Mouse (Mus musculus) R1 (cell line): ENCODE data around the gene Cd4.

ENCODE experiments used
- DNase-seq: peaks from one replicate; pipeline ENCODE4 v3.0.0-alpha.2; 2018; ENCODE audit warnings: low read depth, low spot score

The Cd4 gene

DNA sequence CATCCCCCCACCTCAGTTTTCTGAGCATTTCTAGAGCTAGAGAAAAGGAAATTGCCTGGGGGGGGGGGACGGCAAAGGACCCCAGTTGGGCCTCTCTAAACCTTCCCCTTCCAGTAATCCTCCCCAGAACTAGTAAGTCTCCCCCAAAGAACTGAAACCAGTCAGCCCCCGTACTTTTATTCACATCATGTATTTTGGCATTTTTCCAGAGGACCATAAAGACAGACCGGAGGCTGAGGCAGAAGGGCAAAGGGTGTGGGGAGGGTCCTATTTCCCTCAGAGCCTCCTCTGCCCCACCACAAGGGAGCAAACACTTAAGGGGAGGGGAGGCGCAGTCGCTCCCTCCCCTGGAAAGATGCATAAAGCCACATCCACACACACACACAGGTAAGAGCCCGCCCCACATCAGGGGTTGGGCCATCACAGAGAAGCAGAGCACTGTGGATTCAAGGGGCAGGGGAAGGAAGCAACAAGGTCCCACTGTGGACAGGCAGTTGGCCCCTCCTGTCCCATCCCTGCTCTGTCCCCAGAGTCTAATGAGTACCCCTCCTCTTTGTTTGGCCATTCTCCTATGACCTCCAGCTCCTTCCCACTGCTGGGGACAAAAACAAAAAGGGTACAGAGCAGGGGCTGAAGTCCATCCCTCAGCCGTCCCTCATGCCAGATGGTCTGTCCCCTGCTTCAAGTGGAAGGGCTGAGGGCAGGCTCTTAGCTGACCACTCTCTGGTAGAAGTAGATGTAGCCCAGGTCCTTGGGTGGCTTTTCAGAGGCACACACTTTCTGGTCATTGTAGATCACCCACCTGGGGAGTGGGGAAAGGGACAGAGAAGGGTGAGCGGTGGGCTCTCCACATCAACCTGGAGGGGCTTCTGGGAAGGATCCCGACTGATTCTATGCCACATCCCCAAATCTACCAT lies 72.9 kb downstream of the Cd4 start:
- DNase-seq: no peak
